Mouse (Mus musculus) olfactory bulb, adult 2 months (tissue): ENCODE measurements around the gene Alox12e.

Experiments
- CTCF ChIP-seq: fragments of 200-500 bp; IDR thresholded peaks from 2 replicates; pipeline ENCODE4 v1.5.1; 2012; ENCODE audit warnings: low read depth, mild to moderate bottlenecking, low read length, moderate library complexity; ENCODE audit not compliant: insufficient read depth
- POLR2A ChIP-seq: fragments of 200-500 bp; IDR thresholded peaks from 2 replicates; pipeline ENCODE4 v1.6.1; 2012; ENCODE audit warnings: mild to moderate bottlenecking, low read depth, low read length, moderate library complexity; ENCODE audit not compliant: insufficient read depth

DNA sequence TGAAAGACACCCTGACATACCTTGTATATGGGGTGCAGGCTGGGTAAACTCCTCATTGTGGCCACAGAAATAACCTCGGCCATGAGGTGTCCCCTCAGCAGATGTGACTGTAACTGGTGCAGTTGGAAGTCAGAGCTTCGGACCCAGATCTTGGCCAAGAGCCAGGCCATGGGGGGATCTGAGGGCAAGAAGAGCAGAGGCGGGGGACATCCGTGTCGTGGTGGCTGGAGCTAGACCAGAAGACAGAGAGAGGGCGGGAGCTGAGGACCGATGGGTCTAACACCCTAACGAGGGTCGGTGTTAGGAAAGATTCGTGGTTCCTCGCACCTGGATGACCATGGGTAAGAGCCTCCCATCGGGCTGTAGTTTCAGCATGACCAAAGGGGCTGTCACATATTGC is 2.8 kb downstream of the Alox12e start:
- TF ChIP-seq POLR2A (no peak), CTCF (no peak)
